Mouse (Mus musculus) olfactory bulb, adult 2 months (tissue): ENCODE measurements around the gene Sept1.

Source experiments
- CTCF ChIP-seq: fragments of 200-500 bp; IDR thresholded peaks from 2 replicates; pipeline ENCODE4 v1.5.1; 2012; ENCODE audit warnings: low read depth, mild to moderate bottlenecking, low read length, moderate library complexity; ENCODE audit not compliant: insufficient read depth
- POLR2A ChIP-seq: fragments of 200-500 bp; IDR thresholded peaks from 2 replicates; pipeline ENCODE4 v1.6.1; 2012; ENCODE audit warnings: mild to moderate bottlenecking, low read depth, low read length, moderate library complexity; ENCODE audit not compliant: insufficient read depth

DNA sequence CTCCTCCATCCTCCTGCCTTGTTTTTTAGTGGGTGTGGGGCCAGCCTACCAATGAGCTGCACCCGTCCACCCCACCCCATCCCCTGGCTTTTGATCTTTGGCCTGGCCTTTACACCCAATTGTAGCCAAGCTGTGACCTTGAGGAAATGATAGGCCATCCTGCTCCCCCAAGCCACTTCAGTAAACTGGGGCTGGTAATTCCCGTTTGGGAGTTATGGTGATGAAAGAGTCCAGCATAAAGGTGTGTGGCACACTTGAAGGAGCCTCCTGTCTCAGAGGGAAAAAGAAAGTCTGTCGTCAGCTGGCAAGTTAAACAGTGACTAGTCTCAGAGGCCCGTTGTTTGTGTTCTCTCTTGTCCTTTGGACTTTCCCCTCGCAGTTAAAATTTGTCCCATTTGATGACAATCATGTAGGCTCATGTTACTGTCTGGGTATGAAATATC lies 43.6 kb upstream of the Sept1 start:
- no peak for TF ChIP-seq CTCF
- TF ChIP-seq POLR2A: no peak
